Mouse (Mus musculus) brain, embryonic 14.5 days (tissue): ENCODE measurements around the gene Zmiz1.

Source experiments
- CTCF ChIP-seq: fragments of 200-500 bp; IDR thresholded peaks from 2 replicates; pipeline ENCODE4 v1.5.1; 2012; ENCODE audit warnings: inconsistent platforms, mild to moderate bottlenecking, moderate library complexity, borderline replicate concordance; ENCODE audit not compliant: insufficient read depth, insufficient read length; ENCODE audit errors: extremely low read depth
- POLR2A ChIP-seq: fragments of 200-500 bp; IDR thresholded peaks from 2 replicates; pipeline ENCODE4 v1.6.1; 2012; ENCODE audit warnings: mild to moderate bottlenecking, inconsistent platforms, borderline replicate concordance; ENCODE audit not compliant: poor library complexity, insufficient read depth, insufficient read length, severe bottlenecking; ENCODE audit errors: extremely low read depth

DNA sequence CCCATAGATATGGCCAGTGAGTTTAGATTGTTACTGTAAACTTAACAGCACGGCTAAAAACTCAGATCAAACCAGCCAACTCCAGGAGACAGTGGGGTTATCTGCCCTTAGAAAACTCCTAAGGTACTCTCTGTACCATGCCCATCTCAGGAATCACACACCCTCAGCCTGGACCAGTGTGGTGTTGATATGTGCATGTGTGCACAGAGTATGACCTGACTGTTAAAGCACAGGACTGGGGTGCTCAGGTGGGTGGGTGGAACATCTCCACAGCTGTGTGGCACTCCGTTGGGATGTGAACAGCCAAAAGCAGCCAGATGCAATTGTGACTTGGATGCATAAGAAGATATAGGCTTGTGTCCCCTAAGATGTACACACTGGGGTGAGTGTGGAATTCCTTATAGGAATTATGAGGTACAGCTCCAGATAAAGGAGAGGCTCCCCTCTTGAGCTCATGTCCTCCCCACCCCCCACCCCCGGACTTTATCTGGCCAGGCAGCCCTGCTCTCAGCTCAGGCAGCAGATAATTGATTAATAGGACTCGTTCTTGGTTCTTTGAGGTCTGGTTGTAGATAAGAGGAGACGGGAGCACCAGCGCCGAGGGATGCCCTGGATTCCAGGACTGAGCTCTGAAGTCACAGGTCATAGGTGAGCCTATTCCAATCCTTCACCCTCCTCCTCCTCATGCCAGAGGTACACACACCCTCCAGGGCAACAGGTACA lies 35.1 kb upstream of the Zmiz1 start:
- TF ChIP-seq POLR2A, result no peak
- TF ChIP-seq CTCF, result no peak
